Mouse (Mus musculus): ENCODE data around the gene Endod1. TPM values are rescaled to one million over a fixed set of nuclear protein-coding genes. Genes with fewer than 3 reads are reported as not detected.

Gene Endod1
- 11.4 TPM in 2 replicates for polyA plus RNA-seq (2016; fragmentation: Nextera tagmentation; extraction: Ambion mirVana)

GRCm38 (mm10) chr9:14381353-14382055, at the start of gene Endod1:
Gene Endod1 (minus strand): TSS chr9:14381507.
- 4% methylated on average over 8 of the region's 8 CpGs for WGBS
- DNase-seq (ENCODE audit: low spot score), result no peak

GRCm38 (mm10) chr9:14409153-14409552, 27.8 kb upstream of the Endod1 start:
- no peak overlapping the region for H3K27ac ChIP-seq
- no peaks in the 10 kb centered on the region for H3K36me3 ChIP-seq
- H3K4me1 ChIP-seq, result no peaks in the 10 kb centered on the region
- DNase-seq (ENCODE audit: low spot score), result no peak
- H3K27me3 ChIP-seq (ENCODE audit: insufficient read depth, poor library complexity, severe bottlenecking), result no peaks in the 10 kb centered on the region
- 76% methylated on average over 5 of the region's 5 CpGs for WGBS
- H3K4me3 ChIP-seq, result no peak overlapping the region
- H3K9me3 ChIP-seq, result no peaks in the 10 kb centered on the region

More at GRCm38 (mm10) chr9:14381353-14382055, at the start of gene Endod1:
- Histone ChIP-seq H3K4me3 (peak within 1 kb of the TSS; percentile 75), H3K27ac (peak within 1 kb of the TSS; percentile 91), H3K36me3 (no peaks in the 10 kb centered on the region), H3K27me3 (ENCODE audit: insufficient read depth, poor library complexity, severe bottlenecking) (peaks cover 17% of the 10 kb centered on the region), H3K9me3 (no peaks in the 10 kb centered on the region), H3K4me1 (peaks cover 17% of the 10 kb centered on the region)

- Histone ChIP-seq H3K4me1 (no peaks in the 10 kb centered on the region), H3K36me3 (no peaks in the 10 kb centered on the region), H3K27me3 (ENCODE audit: insufficient read depth, poor library complexity, severe bottlenecking) (no peaks in the 10 kb centered on the region), H3K4me3 (no peak overlapping the region), H3K27ac (no peak overlapping the region), H3K9me3 (no peaks in the 10 kb centered on the region)
- WGBS, result 58% methylated on average over 4 of the region's 4 CpGs
- no peak for DNase-seq (ENCODE audit: low spot score)
Observed at GRCm38 (mm10) chr9:14408044-14408443, 26.7 kb upstream of the Endod1 start.

DNA sequence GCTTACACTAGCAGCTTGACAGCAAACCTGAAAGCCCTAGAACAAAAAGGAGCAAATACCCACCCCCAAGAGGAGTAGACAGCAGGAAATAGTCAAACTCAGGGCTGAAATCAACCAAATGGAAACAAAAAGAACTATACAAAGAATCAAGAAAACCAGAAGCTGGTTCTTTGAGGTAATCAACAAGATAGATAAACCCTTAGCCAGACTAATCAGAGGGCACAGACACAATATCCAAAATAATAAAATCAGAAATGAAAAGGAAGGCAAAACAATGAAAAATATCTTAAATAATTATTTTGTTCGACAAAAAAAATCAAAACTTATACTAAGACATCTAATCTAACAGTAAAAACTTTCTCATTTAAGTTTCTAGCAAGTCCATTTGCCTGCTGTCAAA, 24.7 kb upstream of the Endod1 start:
- Histone ChIP-seq H3K4me1 (no peaks in the 10 kb centered on the region), H3K27me3 (ENCODE audit: insufficient read depth, poor library complexity, severe bottlenecking) (no peaks in the 10 kb centered on the region), H3K36me3 (no peaks in the 10 kb centered on the region), H3K9me3 (no peaks in the 10 kb centered on the region), H3K27ac (no peak overlapping the region), H3K4me3 (no peak overlapping the region)
- 67% methylated on average over 1 of the region's 1 CpGs for WGBS
- no peak for DNase-seq (ENCODE audit: low spot score)

DNA sequence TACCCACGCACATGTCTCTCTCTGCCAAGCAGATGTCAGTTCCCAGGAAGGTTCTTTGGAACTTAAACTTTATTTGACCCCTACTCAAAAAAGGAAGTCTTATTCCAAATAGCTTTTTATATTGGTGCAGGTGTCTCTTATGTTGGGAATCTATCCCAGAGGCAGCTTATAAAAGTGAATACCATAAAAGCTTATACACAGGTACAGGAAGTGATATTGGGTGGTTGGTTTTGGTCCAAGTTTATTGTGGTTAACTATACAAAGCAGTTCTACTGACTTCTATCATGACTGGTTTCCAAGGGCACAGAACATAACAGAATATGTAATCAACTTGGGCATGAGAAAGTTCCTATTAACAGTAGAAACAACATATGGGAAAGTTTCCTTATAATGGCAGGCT, 20.8 kb upstream of the Endod1 start:
- DNase-seq (ENCODE audit: low spot score), result no peak
- 76% methylated on average over 1 of the region's 1 CpGs for WGBS
- H3K27me3 ChIP-seq (ENCODE audit: insufficient read depth, poor library complexity, severe bottlenecking), result no peaks in the 10 kb centered on the region
- no peaks in the 10 kb centered on the region for H3K36me3 ChIP-seq
- H3K27ac ChIP-seq, result no peak overlapping the region
- H3K9me3 ChIP-seq, result no peaks in the 10 kb centered on the region
- no peak overlapping the region for H3K4me3 ChIP-seq
- no peaks in the 10 kb centered on the region for H3K4me1 ChIP-seq

GRCm38 (mm10) chr9:14400392-14400791, 19.1 kb upstream of the Endod1 start:
- Histone ChIP-seq H3K27ac (no peak overlapping the region), H3K4me1 (no peaks in the 10 kb centered on the region), H3K36me3 (no peaks in the 10 kb centered on the region), H3K9me3 (no peaks in the 10 kb centered on the region), H3K27me3 (ENCODE audit: insufficient read depth, poor library complexity, severe bottlenecking) (no peaks in the 10 kb centered on the region), H3K4me3 (no peak overlapping the region)
- 79% methylated on average over 5 of the region's 5 CpGs for WGBS
- no peak for DNase-seq (ENCODE audit: low spot score)

DNA sequence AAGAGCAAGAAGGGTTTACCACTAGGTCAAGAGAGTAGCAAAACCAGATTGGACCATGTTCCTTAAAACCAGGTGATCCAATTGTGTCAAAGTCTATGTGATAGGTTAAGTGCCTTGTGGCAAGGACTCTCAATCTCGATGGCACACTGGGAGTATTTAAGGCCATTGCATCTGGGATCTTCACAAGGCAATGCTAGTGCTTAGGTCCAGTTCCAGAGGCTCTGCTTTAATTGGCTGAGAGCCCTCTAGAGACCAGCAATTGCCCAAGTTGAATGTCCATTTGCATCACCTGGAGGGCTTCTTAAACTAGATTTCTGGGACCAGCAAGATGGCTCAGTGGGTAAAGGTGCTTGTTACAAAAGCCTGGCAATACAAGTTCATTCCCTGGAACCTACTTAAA, 17.6 kb upstream of the Endod1 start:
- no peaks in the 10 kb centered on the region for H3K9me3 ChIP-seq
- WGBS, result 77% methylated on average over 1 of the region's 1 CpGs
- H3K4me1 ChIP-seq, result no peaks in the 10 kb centered on the region
- no peak for DNase-seq (ENCODE audit: low spot score)
- H3K27ac ChIP-seq, result no peak overlapping the region
- H3K27me3 ChIP-seq (ENCODE audit: insufficient read depth, poor library complexity, severe bottlenecking), result no peaks in the 10 kb centered on the region
- no peak overlapping the region for H3K4me3 ChIP-seq
- no peaks in the 10 kb centered on the region for H3K36me3 ChIP-seq

GRCm38 (mm10) chr9:14398084-14398483, 16.8 kb upstream of the Endod1 start:
- Histone ChIP-seq H3K27ac (no peak overlapping the region), H3K27me3 (ENCODE audit: insufficient read depth, poor library complexity, severe bottlenecking) (no peaks in the 10 kb centered on the region), H3K4me3 (no peak overlapping the region), H3K9me3 (no peaks in the 10 kb centered on the region), H3K4me1 (no peaks in the 10 kb centered on the region), H3K36me3 (no peaks in the 10 kb centered on the region)
- DNase-seq (ENCODE audit: low spot score), result no peak
- 67% methylated on average over 1 of the region's 1 CpGs for WGBS

DNA sequence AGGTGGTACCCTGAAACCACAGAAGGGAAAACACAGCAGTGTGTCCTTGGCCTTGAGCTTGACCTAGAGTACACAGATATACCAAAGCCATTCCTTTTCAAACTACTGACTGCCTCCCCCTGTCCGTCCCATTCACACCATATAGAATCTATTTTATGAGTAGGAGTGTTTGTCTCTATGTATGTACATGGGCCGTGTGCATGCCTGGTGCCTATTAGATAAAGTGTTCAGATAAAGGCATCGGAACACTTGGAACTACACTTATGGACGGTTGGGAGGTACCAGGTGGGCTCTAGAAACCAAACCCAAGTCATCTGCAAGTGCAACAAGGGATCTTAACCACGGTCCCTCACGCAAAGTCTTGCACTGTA, 16.1 kb upstream of the Endod1 start:
- Histone ChIP-seq H3K27ac (no peak overlapping the region), H3K36me3 (no peaks in the 10 kb centered on the region), H3K27me3 (ENCODE audit: insufficient read depth, poor library complexity, severe bottlenecking) (no peaks in the 10 kb centered on the region), H3K4me3 (no peak overlapping the region), H3K4me1 (no peaks in the 10 kb centered on the region), H3K9me3 (no peaks in the 10 kb centered on the region)
- WGBS, result 85% methylated on average over 6 of the region's 6 CpGs
- DNase-seq (ENCODE audit: low spot score), result no peak

DNA sequence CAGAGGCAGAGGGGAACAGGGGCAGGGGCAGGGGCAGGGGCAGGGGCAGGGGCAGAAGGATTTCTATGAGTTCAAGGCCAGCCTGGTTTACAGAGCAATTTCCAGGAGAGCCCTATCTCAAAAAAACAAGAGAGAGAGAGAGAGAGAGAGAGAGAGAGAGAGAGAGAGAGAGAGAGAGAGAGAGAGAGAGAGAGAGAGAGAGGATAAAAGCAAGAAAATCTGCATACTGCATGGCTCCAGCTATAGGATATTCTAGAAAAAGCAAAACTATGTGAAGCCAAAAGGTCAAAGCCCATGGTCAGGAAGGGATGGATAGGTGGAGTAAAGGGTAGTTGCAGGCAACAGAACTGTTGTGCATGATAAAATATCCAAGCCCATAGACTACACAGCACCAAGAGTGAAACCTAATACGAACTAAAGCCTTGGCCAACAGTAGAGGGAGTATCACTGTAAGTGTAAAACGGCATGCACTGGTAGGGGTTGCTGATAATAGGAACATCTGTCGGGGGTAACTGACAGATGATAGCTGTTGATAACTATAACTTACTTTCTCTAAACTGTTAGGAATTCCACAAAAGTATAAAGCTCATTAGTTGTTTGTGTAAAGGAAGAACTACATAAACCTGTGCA, 15.6 kb upstream of the Endod1 start:
- no peak for DNase-seq (ENCODE audit: low spot score)
- Histone ChIP-seq H3K36me3 (no peaks in the 10 kb centered on the region), H3K4me1 (no peaks in the 10 kb centered on the region), H3K4me3 (no peak overlapping the region), H3K27me3 (ENCODE audit: insufficient read depth, poor library complexity, severe bottlenecking) (no peaks in the 10 kb centered on the region), H3K9me3 (no peaks in the 10 kb centered on the region), H3K27ac (no peak overlapping the region)
- 66% methylated on average over 3 of the region's 3 CpGs for WGBS

DNA sequence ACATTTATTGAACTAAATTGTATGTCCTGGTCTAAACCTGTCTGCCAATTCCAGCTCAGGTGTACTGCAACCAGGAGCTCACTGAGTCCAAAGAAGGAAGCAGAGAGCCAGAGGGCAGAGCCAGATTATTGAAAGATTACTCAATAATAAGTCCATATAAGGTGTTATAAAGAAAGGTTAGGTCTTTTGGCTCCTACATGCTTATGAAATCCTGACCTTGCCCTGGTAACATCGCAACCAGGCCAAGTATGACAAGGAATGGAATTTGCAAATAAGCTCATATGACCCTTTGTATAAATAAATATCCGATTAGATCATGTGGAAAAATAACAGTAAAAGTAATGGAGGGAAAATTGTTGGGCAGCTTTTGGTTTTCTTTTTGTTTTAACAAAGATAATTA, 14.8 kb upstream of the Endod1 start:
- no peak overlapping the region for H3K27ac ChIP-seq
- no peak overlapping the region for H3K4me3 ChIP-seq
- no peaks in the 10 kb centered on the region for H3K27me3 ChIP-seq (ENCODE audit: insufficient read depth, poor library complexity, severe bottlenecking)
- no peaks in the 10 kb centered on the region for H3K4me1 ChIP-seq
- no peaks in the 10 kb centered on the region for H3K36me3 ChIP-seq
- WGBS, result 74% methylated on average over 2 of the region's 2 CpGs
- no peaks in the 10 kb centered on the region for H3K9me3 ChIP-seq
- DNase-seq (ENCODE audit: low spot score), result no peak

DNA sequence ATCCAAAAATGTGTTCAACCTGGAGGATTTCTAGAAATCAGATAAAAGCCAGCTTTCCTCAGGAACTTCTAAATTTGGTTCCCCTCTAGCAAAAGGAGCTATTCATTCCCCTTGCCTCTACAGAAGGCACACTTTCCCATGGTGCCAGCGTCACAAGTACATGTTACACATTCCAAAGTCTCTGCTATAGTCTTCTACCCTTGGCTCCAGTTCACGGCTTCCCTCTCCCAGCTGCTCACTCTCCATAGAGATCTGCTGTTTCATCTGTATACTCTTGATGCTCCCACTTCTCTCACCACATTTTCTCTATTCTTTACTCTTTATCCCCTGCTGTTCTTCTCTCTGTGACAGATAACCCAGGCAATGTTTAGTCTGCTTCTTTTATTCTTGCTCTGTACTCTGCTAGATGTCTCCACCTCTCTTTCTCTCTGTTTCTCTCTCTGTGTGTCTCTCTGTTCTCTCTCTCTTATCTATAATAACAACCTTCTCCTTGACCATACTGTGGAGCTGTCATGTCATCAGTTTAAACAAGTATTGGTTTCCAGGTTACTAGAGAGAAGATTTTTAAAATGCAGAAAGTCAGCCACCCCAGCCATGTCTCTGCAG, 13.8 kb upstream of the Endod1 start:
- WGBS, result 47% methylated on average over 2 of the region's 2 CpGs

DNA sequence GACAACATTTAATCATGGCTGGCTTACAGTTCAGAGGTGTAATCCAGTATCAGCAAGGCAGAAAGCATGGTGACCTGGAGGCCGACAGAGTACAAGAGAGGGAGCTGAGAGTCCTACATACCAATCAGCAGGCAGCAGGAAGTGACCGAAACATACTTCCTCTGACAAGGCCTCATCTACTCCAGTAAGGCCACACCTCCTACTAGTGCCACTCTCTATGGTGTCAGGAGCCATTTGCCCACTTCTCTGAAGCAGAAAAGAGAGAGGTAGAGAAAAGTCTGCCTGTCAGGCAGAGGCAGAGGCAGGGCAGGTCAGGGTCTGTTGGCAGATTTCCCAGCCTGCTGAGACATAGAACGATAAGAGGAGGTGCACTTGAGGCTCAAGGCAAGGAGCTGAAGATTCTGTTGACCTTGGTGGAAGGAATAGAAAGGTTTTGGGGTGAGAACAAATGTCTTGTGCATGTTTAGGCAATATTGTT, 10.6 kb upstream of the Endod1 start:
- H3K4me3 ChIP-seq, result no peak overlapping the region
- H3K4me1 ChIP-seq, result no peaks in the 10 kb centered on the region
- H3K9me3 ChIP-seq, result no peaks in the 10 kb centered on the region
- H3K36me3 ChIP-seq, result no peaks in the 10 kb centered on the region
- 71% methylated on average over 3 of the region's 3 CpGs for WGBS
- no peak overlapping the region for H3K27ac ChIP-seq
- no peaks in the 10 kb centered on the region for H3K27me3 ChIP-seq (ENCODE audit: insufficient read depth, poor library complexity, severe bottlenecking)
- peak; percentile 43 for DNase-seq (ENCODE audit: low spot score)

More for the DNA sequence above, 13.8 kb upstream of the Endod1 start:
- Histone ChIP-seq H3K4me3 (no peak overlapping the region), H3K27ac (no peak overlapping the region), H3K36me3 (no peaks in the 10 kb centered on the region), H3K9me3 (no peaks in the 10 kb centered on the region), H3K4me1 (no peaks in the 10 kb centered on the region), H3K27me3 (ENCODE audit: insufficient read depth, poor library complexity, severe bottlenecking) (no peaks in the 10 kb centered on the region)
- peak; percentile 39 for DNase-seq (ENCODE audit: low spot score)
